Mouse (Mus musculus) natural killer cell, adult 2 months (primary cell): ENCODE results near the gene Lgals9.

Experiments
- DNase-seq, 2 experiments: peaks; one replicate each; pipeline ENCODE4 v3.0.0; 2022; ENCODE audit warnings: low spot score in 2 of 2

Gene Lgals9

DNA sequence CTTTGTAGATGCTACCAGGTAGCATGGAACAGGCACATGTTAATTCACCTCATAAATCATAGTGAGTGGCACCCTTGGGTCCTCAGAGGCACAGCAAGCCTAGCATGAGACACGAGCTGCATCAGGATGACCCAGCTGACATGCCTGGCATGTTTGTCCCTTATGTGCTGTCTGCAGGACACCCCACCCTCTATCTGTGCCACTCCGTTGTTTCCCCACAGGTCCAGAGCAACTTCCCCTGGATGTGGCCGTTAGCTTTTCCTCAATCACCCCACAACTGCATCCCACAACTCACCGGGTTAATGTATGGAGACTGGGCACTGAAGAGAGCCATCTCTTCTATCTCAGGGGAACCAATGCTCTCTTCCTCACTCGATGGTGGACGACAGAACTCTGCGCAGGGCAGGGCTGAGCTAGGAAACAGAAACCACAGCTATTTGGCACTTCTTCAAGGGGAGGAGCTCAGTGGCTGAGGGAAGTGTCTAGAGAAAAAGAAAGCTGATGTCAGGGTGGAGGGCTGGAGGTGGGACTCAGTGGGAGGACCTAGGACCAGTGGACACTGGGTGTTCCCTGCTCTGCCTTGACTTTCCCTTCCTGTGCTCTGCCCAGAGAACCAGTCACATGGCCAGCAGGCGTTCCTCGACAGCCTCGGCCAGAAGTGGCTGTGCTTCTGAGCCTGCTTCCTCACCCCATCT is at the start of gene Lgals9:
Gene Lgals9 (minus strand): TSS at position 464 of the 695 bp plus-strand sequence.
- DNase-seq, result peak; percentile 66 to 77

DNA sequence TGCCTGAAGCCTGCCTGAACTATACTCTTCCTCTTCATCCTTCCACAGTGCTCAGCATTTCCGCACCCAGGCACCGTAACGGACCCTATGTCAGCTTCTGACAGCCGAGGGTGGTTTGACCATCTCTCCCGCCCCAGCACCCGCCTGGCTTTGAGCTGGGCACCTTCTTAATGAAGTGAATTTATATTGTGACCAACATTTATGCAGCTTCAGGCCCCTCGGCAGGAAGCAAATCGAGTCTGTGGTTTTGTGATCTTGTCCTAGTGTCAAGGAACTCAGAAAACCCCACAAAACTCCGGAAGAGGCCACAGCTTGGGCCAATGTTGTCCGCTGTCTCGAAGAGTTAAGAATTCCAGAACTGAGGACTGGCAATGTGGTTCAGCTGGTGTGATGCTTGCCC is 48.9 kb upstream of the Lgals9 start:
- DNase-seq, result peak; percentile 62 to 80

DNA sequence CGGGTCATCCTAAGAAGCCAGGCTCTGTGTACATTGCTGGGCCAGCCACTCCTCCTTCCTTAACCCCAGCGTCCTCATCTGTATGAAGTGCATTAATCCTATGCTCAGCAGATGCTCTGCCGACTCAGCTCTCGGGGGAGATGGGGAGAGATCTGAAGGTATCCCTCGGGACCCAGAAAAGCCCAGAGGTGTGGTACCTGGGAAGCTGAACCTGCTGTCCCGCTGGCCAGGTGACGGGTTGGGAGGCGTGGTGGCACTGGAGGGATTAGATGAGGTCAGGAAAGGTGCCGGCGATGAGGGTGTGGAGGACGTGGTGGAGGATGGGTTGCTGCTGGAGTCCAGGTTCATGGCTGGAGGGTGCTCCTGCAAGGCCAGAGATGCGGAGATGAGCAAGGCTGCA is 48.3 kb upstream of the Lgals9 start:
- DNase-seq, result no peak

DNA sequence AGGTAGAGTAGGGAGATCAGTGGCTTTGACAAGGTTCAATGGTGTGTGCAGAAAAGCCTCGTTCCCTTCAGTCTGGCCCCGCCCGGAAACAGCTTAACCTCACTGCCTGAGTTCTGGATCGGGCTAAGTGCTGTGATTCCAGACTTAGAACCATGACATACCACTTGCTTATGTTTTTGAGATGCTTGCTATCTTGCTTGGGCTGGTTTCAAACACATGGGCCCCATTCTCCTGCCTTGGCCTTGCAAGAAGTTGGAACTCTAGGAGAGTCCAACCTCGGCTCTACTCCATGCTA is 46.7 kb upstream of the Lgals9 start:
- DNase-seq, result no peak

- peak; percentile 80 to 81 for DNase-seq
Observed at GRCm38 (mm10) chr11:79030570-79031451, 46.1 kb upstream of the Lgals9 start.

- DNase-seq, result no peak
Observed at GRCm38 (mm10) chr11:79023751-79024150, 39.0 kb upstream of the Lgals9 start.

GRCm38 (mm10) chr11:79023342-79023741 is 38.6 kb upstream of the Lgals9 start:
- peak; percentile 68 to 76 for DNase-seq

DNA sequence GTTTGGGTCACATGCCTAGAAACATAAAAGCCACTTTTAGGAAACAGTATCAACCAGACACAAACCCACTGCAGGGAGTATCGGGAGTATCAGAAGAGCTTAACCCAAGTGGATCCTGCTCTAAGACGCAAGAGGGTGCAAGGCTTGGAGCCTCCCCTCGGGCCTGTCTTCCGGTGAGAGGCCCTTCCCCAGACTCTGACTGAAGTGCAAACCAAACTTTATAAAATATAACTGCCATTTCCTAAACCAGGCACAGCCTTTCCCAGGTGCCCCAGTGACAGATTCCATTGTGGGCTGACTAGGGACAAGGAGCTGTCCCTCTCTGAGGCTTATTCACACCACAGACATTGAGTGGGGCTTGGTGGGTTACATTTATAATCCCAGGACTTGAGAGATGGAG is 38.1 kb upstream of the Lgals9 start:
- DNase-seq, result no peak

DNA sequence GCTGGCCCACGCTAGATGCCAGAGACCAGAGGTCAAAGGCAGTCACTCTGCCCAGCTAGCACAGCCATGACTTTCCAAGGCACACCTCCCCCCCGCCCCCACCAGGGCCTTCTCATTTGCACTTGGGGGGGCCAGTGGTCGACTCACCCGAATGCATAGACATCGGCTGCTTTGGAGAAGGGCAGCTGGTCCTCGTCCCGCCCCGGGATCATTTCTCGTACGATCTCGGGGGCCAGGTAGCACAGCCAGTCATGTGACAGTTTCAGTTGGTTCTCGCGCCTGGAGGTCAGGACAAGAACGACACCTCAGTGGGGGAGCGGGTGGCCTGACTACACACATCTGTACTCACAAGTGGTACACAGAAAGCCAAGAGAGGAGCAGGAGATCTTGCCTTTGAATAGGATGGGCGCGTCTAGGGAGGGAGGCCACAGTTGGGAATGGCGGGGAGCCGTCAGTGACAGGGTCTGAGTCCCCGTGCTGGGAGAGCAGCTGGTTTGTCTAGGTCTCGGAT is 35.8 kb upstream of the Lgals9 start:
- DNase-seq, result no peak

- DNase-seq, result peak; percentile 40 to 61
Observed at GRCm38 (mm10) chr11:79019839-79020534, 35.2 kb upstream of the Lgals9 start.

DNA sequence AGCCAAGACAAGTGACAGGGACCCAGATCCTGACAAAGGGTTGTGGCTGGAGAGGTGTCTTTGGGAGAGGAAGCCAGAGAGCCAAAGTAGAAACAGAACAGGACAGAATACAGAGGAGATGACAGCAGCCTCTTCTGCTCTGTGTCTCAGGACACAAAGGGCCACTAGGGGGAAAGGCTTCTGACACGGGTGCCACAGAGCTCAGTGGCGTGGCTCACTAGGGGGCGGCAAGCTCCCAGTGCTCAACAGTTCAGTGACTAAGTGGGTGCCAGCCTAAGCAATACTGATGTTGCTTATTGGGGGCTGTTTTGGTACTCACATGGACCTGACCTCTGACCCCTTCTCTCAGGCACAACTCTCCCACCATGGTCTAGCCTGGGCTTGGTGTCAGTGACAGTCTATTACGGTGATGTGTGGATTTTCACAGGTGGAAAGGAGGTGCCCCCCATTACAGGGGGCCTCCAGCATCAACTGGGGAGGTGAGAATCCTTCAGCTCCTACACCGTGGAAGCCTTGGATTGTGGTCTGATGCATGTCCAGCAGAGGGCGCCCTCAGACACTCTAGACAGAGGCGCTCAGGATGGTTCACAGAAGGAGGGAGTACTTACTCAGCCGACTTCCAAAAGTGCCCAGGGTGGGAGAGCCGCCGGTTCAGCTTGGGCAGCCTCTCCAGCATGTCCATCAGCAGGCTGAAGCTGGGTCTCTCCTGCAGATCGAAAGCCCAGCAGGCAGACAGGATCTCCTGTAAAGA is 34.4 kb upstream of the Lgals9 start:
- peak; percentile 70 to 78 for DNase-seq

- peak in 1 of 2 experiments; percentile 56 for DNase-seq
Observed at GRCm38 (mm10) chr11:79017161-79017606, 32.4 kb upstream of the Lgals9 start.

- DNase-seq, result no peak
Observed at GRCm38 (mm10) chr11:79016236-79016635, 31.5 kb upstream of the Lgals9 start.

GRCm38 (mm10) chr11:79015660-79016215 is 31.0 kb upstream of the Lgals9 start:
- DNase-seq, result no peak

DNA sequence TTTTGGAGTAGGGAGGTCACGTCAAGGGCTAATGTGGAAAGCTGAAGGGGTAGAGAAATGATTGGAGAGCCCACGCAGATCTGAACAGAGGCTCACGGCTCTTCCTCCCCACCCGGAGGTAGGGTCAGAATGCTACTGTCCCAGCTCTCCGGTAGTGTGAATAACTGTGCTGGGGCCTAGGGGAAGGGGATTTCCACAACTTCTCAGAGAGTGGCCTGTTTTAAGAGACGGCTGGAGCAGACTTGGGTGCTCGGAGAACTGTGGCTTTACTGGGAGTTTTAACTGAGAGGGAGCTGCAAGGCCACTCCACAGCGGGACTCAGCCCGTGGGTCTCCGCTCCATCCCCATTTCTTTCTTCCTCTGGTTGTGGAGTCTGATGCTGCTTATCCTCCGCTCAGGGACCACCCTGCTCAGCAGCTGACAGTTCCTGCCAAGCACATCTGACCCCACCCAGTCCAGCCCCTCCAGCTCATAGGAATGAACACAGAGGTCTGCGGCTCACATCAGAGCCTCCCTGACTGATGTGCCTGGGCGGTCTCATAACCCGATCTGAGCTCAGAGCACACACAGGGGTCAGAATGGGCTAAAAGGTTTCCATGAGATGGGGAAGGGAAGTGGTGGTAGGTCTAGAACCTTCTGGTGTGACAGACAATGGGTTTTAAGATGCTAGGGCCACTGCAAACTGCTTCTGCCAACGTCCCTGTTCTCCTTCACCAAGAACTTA is 30.0 kb upstream of the Lgals9 start:
- no peak for DNase-seq

DNA sequence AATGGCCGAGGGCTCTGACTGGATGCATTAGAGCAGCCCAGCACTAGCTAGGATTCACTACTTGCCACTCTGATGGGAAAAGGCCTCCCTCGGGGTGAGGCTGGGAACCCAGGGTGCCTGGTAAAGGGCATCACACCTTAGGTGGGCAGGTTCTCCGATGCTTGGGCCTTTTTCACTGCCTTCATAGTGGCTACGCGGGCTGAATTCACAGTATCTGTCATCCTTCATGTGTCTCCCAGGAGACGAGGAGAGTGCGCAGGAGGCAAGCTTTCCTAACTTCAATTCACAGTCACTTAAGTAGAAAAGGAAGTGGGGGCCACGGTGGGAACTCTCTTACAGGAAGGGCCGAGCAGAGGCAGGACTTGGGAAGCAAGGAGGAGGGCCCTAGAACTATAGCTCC is 29.1 kb upstream of the Lgals9 start:
- DNase-seq, result no peak

- no peak for DNase-seq
Observed at GRCm38 (mm10) chr11:79013056-79013455, 28.3 kb upstream of the Lgals9 start.

- DNase-seq, result no peak
Observed at GRCm38 (mm10) chr11:79012529-79012928, 27.8 kb upstream of the Lgals9 start.

GRCm38 (mm10) chr11:79008891-79009290 is 24.1 kb upstream of the Lgals9 start:
- no peak for DNase-seq

DNA sequence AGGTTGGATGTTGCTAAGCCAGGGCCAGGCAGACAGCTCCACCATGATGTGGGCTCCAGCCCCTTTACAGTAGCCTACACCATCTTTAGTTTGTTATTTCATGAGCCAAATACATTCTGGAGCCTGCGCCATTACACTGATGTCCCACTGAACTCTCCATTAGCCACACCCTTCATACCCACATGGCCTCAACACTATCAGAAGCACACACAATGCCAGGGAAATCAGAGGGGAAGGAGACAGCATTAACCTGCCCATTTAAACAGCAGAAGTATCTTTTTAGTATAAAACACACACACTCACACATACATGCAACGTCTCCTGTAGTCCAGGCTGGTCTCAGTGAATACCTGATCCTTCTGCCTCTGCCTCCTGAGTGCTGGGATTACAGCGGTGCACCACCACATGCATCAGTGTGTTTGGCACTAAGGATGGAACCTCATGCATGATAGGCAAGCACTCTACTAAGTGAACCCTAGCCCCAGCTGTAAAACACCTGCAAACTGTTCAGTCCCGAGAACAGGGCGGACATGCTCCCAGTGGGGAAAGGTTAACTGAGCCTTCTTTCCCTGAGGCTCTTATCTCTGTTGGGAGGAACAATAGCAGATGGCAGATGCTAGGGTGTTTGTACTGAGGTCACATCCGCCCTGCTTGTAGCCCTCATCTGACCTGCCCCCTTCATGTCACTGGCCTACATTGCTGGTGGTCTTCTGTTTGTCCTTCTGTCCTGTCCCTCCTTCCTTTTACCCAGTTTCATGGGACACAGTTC is 23.4 kb upstream of the Lgals9 start:
- DNase-seq, result no peak
